Mouse (Mus musculus): ENCODE measurements around the gene Erc2.

GRCm38 (mm10) chr14:28323243-28323642, 701.0 kb downstream of the Erc2 start:
- no peak for TF ChIP-seq CTCF (IDR thresholded peaks at IDR 0.05; ENCODE audit: extremely low read depth, insufficient read length, insufficient replicate concordance, low read depth, low read length)
- TF ChIP-seq POLR2A (IDR thresholded peaks at IDR 0.05; ENCODE audit: low read depth, low read length): no peak
